Mouse (Mus musculus) myocyte (in vitro differentiated cells): ENCODE results near the gene Dclk2.

Experiments
- CEBPB ChIP-seq: IDR thresholded peaks from 2 replicates; pipeline ENCODE4 v1.6.1; 2011; ENCODE audit warnings: mild to moderate bottlenecking, moderate library complexity; ENCODE audit not compliant: poor library complexity, insufficient read depth, severe bottlenecking
- MAX ChIP-seq: IDR thresholded peaks from one replicate; pipeline ENCODE4 v1.6.1; 2011; ENCODE audit warnings: low read depth, mild to moderate bottlenecking, control low read depth
- MYOG ChIP-seq, 3 experiments: IDR thresholded peaks; one replicate each; pipeline ENCODE4 v1.6.1; 2011; ENCODE audit warnings: control low read depth in 2 of 3, low read depth in 2 of 3, mild to moderate bottlenecking in 2 of 3; ENCODE audit not compliant: insufficient read length in 2 of 3, control insufficient read depth in 1 of 3, insufficient read depth in 1 of 3
- POLR2A ChIP-seq: IDR thresholded peaks from one replicate; pipeline ENCODE4 v1.6.1; 2011; ENCODE audit warnings: low read depth, mild to moderate bottlenecking, control low read depth, moderate library complexity; ENCODE audit not compliant: insufficient read length
- POLR2AphosphoS2 ChIP-seq: IDR thresholded peaks from one replicate; pipeline ENCODE4 v1.6.1; 2011; ENCODE audit warnings: low read depth, control low read depth; ENCODE audit not compliant: insufficient read length
- SRF ChIP-seq: IDR thresholded peaks from one replicate; pipeline ENCODE4 v1.6.1; 2011; ENCODE audit warnings: low read depth; ENCODE audit not compliant: control insufficient read depth, insufficient read length
- TCF3 ChIP-seq: IDR thresholded peaks from one replicate; pipeline ENCODE4 v1.6.1; 2011; ENCODE audit warnings: low read depth, control low read depth; ENCODE audit not compliant: insufficient read length
- USF1 ChIP-seq: IDR thresholded peaks from one replicate; pipeline ENCODE4 v1.6.1; 2011; ENCODE audit warnings: low read depth, mild to moderate bottlenecking, control low read depth, moderate library complexity

- TF ChIP-seq SRF (no peak), POLR2A (no peak), MYOG (IDR thresholded peaks at IDR 0.05; ENCODE audit: control insufficient read depth in 1 of 3, insufficient read depth in 1 of 3, insufficient read length in 2 of 3, low read depth in 2 of 3) (no peak), MAX (no peak), TCF3 (no peak), CEBPB (no peak), USF1 (no peak), POLR2AphosphoS2 (no peak)
Measured at GRCm38 (mm10) chr3:86844804-86845481, 75.7 kb downstream of the Dclk2 start.
